Mouse (Mus musculus) neural tube, embryonic 15.5 days (tissue): ENCODE data around the gene Fam189b. TPM values are rescaled to one million over a fixed set of nuclear protein-coding genes. Genes with fewer than 3 reads are reported as not detected.
"Not testable (repeated sequence)": the region's sequence is repeated elsewhere in the genome, so short reads cannot be mapped to it uniquely, and the experiment has no call there.

Experiments
- ATAC-seq: fragments of 200-750 bp; cut with Nextera tagmentation; 2 replicates; pipeline ENCODE4 v1.8.0; 2017; ENCODE audit warnings: mild to moderate bottlenecking, moderate TSS enrichment, moderate library complexity; ENCODE audit not compliant: low FRiP score
- H3K27ac ChIP-seq: fragments of 300-500 bp; sonication (generic); replicated peaks from 2 replicates; pipeline ENCODE4 v1.5.1; 2015; ENCODE audit warnings: mild to moderate bottlenecking, inconsistent platforms
- H3K27me3 ChIP-seq: fragments of 300-500 bp; sonication (generic); replicated peaks from 2 replicates; pipeline ENCODE4 v1.6.1; 2015; ENCODE audit warnings: inconsistent platforms
- H3K36me3 ChIP-seq: fragments of 300-500 bp; sonication (generic); 2 replicates; pipeline ENCODE4 v1.6.1; 2015; ENCODE audit warnings: inconsistent platforms
- H3K4me1 ChIP-seq: fragments of 300-500 bp; sonication (generic); 2 replicates; pipeline ENCODE4 v1.6.1; 2015; ENCODE audit warnings: inconsistent platforms
- H3K4me2 ChIP-seq: fragments of 300-500 bp; sonication (generic); 2 replicates; pipeline ENCODE4 v1.6.1; 2015; ENCODE audit warnings: inconsistent platforms, mild to moderate bottlenecking, moderate library complexity
- H3K4me3 ChIP-seq: fragments of 300-500 bp; sonication (generic); replicated peaks from 2 replicates; pipeline ENCODE4 v1.5.1; 2015; ENCODE audit warnings: mild to moderate bottlenecking, inconsistent platforms
- H3K9ac ChIP-seq: fragments of 300-500 bp; sonication (generic); replicated peaks from 2 replicates; pipeline ENCODE4 v1.6.1; 2015; ENCODE audit warnings: mild to moderate bottlenecking, inconsistent platforms
- H3K9me3 ChIP-seq: fragments of 300-500 bp; sonication (generic); replicated peaks from 2 replicates; pipeline ENCODE4 v1.6.1; 2016; ENCODE audit warnings: inconsistent platforms
- WGBS: fragments of 180-500 bp; shearing (Covaris S2); methylation state at CpG from one replicate; pipeline ENCODE4 v1.1.7; 2015; ENCODE audit warnings: mixed read lengths; 5-methylcytosine and 5-hydroxymethylcytosine counted together
- polyA plus RNA-seq: library from polyadenylated mRNA; unstranded; fragments of >200 nt; fragmentation: Nextera tagmentation; extraction: Ambion mirVana; gene quantifications from 2 replicates; pipeline ENCODE4 v1.2.1, GENCODE M21; 2015

Fam189b gene
- polyA plus RNA-seq, 1 experiment from 2014 or later: 41.4 TPM

GRCm38 (mm10) chr3:89209731-89210130, 26.8 kb downstream of the Fam189b start:
- WGBS: 89% methylated on average over 7 of the region's 7 CpGs
- Histone ChIP-seq H3K9ac (no peak overlapping the region), H3K4me1 (peaks cover 32% of the 10 kb centered on the region), H3K4me2 (no peak overlapping the region), H3K36me3 (peaks cover 59% of the 10 kb centered on the region), H3K9me3 (no peaks in the 10 kb centered on the region), H3K4me3 (no peak overlapping the region), H3K27ac (no peak overlapping the region), H3K27me3 (no peaks in the 10 kb centered on the region)
- no peak for ATAC-seq

- H3K27ac ChIP-seq: no peak overlapping the region; the same call in 1 of the 2 replicates
- no peak overlapping the region for H3K9ac ChIP-seq
- H3K9me3 ChIP-seq: no peaks in the 10 kb centered on the region
- no peak for ATAC-seq
- 87% methylated on average over 13 of the region's 13 CpGs for WGBS
- peaks cover 59% of the 10 kb centered on the region for H3K36me3 ChIP-seq
- no peak overlapping the region for H3K4me2 ChIP-seq
- H3K27me3 ChIP-seq: no peaks in the 10 kb centered on the region
- no peak overlapping the region for H3K4me3 ChIP-seq
- H3K4me1 ChIP-seq: peaks cover 37% of the 10 kb centered on the region
Observed at GRCm38 (mm10) chr3:89210162-89210561, 27.2 kb downstream of the Fam189b start.

- H3K27me3 ChIP-seq: no peaks in the 10 kb centered on the region
- no peak overlapping the region for H3K9ac ChIP-seq
- H3K9me3 ChIP-seq: no peaks in the 10 kb centered on the region
- H3K4me1 ChIP-seq: peaks cover 42% of the 10 kb centered on the region
- peaks cover 53% of the 10 kb centered on the region for H3K36me3 ChIP-seq
- no peak for ATAC-seq
- H3K27ac ChIP-seq: no peak overlapping the region; the same call in 1 of the 2 replicates
- 77% methylated on average over 7 of the region's 7 CpGs for WGBS
- H3K4me3 ChIP-seq: no peak overlapping the region
- no peak overlapping the region for H3K4me2 ChIP-seq
Observed at GRCm38 (mm10) chr3:89210731-89211130, 27.8 kb downstream of the Fam189b start.

DNA sequence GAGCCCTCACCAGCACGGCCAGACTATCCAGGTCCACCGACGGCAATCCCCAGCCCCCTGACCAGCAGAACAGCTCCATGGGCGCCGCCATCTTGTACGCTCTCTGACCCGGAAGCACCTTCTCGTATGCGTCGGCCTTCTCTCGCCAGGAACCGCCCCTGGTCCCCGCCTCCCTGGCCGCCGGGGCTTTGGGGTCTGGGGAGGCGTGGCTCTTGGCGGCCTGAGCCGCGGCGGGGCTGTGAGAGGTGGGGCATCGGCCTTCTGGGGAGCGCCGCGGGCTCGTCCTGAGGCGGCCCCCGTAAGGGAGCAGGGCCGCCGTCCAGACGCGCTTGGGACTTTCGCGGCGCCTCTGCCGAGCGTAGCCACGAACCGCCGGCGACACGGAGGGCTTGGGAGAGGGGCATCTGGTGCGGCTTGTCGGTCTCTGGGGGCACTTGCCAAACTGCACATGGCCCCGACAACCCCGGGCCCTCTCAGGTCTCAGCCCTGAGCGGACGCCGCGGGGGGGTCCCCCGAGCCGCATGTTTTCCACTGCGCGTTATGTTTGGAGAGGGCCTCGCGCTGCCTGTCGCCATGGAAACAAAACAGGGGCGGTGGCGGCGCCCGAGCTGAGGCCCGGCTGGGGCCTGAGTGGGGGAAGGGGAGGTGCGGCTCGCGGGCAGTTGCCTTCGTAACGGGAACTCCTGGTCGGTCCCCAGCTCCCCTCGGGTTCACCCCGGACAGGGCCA, 31.0 kb downstream of the Fam189b start:
- Histone ChIP-seq H3K4me1 (peaks cover 48% of the 10 kb centered on the region), H3K4me2 (peak overlapping the region; percentile 85), H3K27ac (peak overlapping the region; percentile 99), H3K27me3 (no peaks in the 10 kb centered on the region), H3K36me3 (peaks cover 21% of the 10 kb centered on the region), H3K4me3 (peak overlapping the region; percentile 79), H3K9me3 (no peaks in the 10 kb centered on the region), H3K9ac (peak overlapping the region; percentile 68)
- ATAC-seq: peak; percentile 91
- under 1% methylated on average over 69 of the region's 69 CpGs for WGBS

- Histone ChIP-seq H3K9me3 (no peaks in the 10 kb centered on the region), H3K36me3 (peaks cover 12% of the 10 kb centered on the region), H3K9ac (peak within 1 kb of the TSS; percentile 68), H3K4me3 (peak within 1 kb of the TSS; percentile 79), H3K27me3 (no peaks in the 10 kb centered on the region), H3K4me2 (peak within 1 kb of the TSS; percentile 85), H3K4me1 (peaks cover 48% of the 10 kb centered on the region), H3K27ac (peak within 1 kb of the TSS; percentile 99)
- ATAC-seq: no peak
- under 1% methylated on average over 19 of the region's 19 CpGs for WGBS
Observed at GRCm38 (mm10) chr3:89214681-89215411, 31.9 kb downstream of the Fam189b start, which contains the start of gene Thbs3. TSS of gene Thbs3 (plus strand) at chr3:89215180.

- ATAC-seq: peak; percentile 35
- H3K9ac ChIP-seq: peak overlapping the region; percentile 68
- peaks cover 45% of the 10 kb centered on the region for H3K4me1 ChIP-seq
- peaks cover 3% of the 10 kb centered on the region; the same call in 1 of the 2 replicates for H3K36me3 ChIP-seq
- WGBS: under 1% methylated on average over 6 of the region's 6 CpGs
- H3K9me3 ChIP-seq: no peaks in the 10 kb centered on the region
- H3K4me2 ChIP-seq: peak overlapping the region; percentile 85
- peak overlapping the region; percentile 79 for H3K4me3 ChIP-seq
- H3K27me3 ChIP-seq: no peaks in the 10 kb centered on the region
- peak overlapping the region; percentile 99 for H3K27ac ChIP-seq
Observed at GRCm38 (mm10) chr3:89215853-89216252, 32.9 kb downstream of the Fam189b start.

DNA sequence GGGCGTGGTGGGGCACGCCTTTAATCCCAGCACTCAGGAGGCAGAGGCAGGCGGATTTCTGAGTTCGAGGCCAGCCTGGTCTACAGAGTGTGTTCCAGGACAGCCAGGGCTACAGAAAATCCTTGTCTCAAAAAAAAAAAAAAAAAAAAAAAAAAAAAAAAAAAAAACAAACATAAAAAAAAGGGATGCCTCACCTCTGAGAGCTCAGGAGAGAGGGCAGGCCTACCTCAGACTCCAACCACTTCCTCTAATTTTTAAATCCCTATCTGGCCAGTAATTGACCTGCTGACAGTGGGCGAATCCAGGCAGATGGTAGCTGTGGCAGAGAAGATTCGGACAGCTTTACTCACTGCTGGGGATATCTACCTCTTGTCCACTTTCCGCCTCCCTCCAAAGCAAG, 33.5 kb downstream of the Fam189b start:
- not testable (repeated sequence) for H3K9ac ChIP-seq, H3K4me3 ChIP-seq, H3K9me3 ChIP-seq, H3K36me3 ChIP-seq, ATAC-seq, H3K27me3 ChIP-seq
- peak overlapping the region; percentile 99 for H3K27ac ChIP-seq
- H3K4me2 ChIP-seq: peak overlapping the region; percentile 85; the same call in 1 of the 2 replicates
- WGBS: 71% methylated on average over 7 of the region's 7 CpGs
- H3K4me1 ChIP-seq: peaks cover 46% of the 10 kb centered on the region

- Histone ChIP-seq H3K4me2 (no peak overlapping the region), H3K27ac (no peak overlapping the region), H3K4me1 (peaks cover 27% of the 10 kb centered on the region), H3K9ac (no peak overlapping the region), H3K36me3 (no peaks in the 10 kb centered on the region), H3K9me3 (no peaks in the 10 kb centered on the region), H3K4me3 (no peak overlapping the region), H3K27me3 (no peaks in the 10 kb centered on the region)
- ATAC-seq: no peak
- 77% methylated on average over 1 of the region's 1 CpGs for WGBS
Observed at GRCm38 (mm10) chr3:89218271-89218670, 35.3 kb downstream of the Fam189b start.

DNA sequence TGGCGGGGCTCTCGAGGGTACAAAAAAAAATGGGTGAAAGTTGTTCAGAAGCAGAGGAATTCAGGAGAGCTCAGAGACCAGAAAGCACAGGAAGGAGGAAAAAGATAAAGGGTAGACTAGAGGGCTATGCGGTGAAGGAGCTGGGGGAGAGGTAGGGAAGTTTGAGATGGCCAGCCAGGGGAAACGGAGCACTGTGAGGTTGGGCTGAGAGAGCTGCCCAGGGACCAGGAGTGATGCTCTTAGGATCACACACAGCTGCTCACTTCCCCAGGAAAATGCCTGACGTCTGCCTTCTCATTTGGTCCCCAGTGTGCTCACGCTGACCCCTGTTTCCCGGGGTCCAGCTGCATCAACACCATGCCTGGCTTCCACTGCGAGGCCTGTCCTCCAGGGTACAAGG, 36.6 kb downstream of the Fam189b start:
- no peak overlapping the region; the same call in 1 of the 2 replicates for H3K9ac ChIP-seq
- H3K4me2 ChIP-seq: no peak overlapping the region
- no peaks in the 10 kb centered on the region for H3K27me3 ChIP-seq
- no peak overlapping the region for H3K4me3 ChIP-seq
- no peaks in the 10 kb centered on the region for H3K36me3 ChIP-seq
- 39% methylated on average over 8 of the region's 8 CpGs for WGBS
- no peak overlapping the region for H3K27ac ChIP-seq
- ATAC-seq: no peak
- H3K4me1 ChIP-seq: peaks cover 33% of the 10 kb centered on the region
- H3K9me3 ChIP-seq: no peaks in the 10 kb centered on the region

- 77% methylated on average over 5 of the region's 5 CpGs for whole genome bisulfite sequencing
- H3K4me1 ChIP-seq: peaks cover 30% of the 10 kb centered on the region
- H3K27ac ChIP-seq: 0 out of 2 replicates have a peak overlapping the region, but pooled peaks have one; percentile 18
- no peak overlapping the region for H3K9ac ChIP-seq
- no peaks in the 10 kb centered on the region for H3K36me3 ChIP-seq
- H3K9me3 ChIP-seq: no peaks in the 10 kb centered on the region
- H3K27me3 ChIP-seq: no peaks in the 10 kb centered on the region
- H3K4me2 ChIP-seq: no peak overlapping the region
- no peak for ATAC-seq
- H3K4me3 ChIP-seq: no peak overlapping the region
Observed at GRCm38 (mm10) chr3:89221167-89221566, 38.2 kb downstream of the Fam189b start.

DNA sequence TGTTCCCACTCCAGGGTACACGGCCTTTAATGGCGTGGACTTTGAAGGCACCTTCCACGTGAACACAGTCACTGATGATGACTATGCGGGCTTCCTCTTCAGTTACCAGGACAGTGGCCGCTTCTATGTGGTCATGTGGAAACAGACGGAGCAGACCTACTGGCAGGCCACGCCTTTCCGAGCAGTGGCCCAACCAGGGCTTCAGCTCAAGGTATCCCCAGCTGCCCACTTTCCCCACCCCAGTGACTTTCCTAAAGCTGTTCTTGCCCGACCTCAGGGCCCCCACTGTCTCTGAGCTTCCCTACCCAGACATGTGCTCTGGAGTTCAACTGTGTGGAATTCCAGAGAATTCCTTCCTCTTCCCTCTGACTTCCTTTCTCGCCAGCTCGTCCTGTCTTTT, 41.9 kb downstream of the Fam189b start:
- H3K4me2 ChIP-seq: peak overlapping the region; percentile 67
- H3K27ac ChIP-seq: peak overlapping the region; percentile 80
- H3K4me1 ChIP-seq: peaks cover 54% of the 10 kb centered on the region
- ATAC-seq: no peak
- H3K9me3 ChIP-seq: no peaks in the 10 kb centered on the region
- no peaks in the 10 kb centered on the region for H3K27me3 ChIP-seq
- peak overlapping the region; percentile 48 for H3K9ac ChIP-seq
- no peaks in the 10 kb centered on the region for H3K36me3 ChIP-seq
- WGBS: 45% methylated on average over 11 of the region's 11 CpGs
- peak overlapping the region; percentile 41 for H3K4me3 ChIP-seq
